Mouse (Mus musculus): ENCODE results near the gene Tpx2. TPM values are rescaled to one million over a fixed set of nuclear protein-coding genes. Genes with fewer than 3 reads are reported as not detected.
A peak's percentile ranks its signal among the peaks of the same experiment; 100 is the strongest.

Gene Tpx2
- polyA plus RNA-seq, 1 experiment from 2014 or later = 86.6 TPM

GRCm38 (mm10) chr2:152821023-152821422 lies 26.7 kb upstream of the Tpx2 start:
- no peak overlapping the region for H3K9ac ChIP-seq
- H3K36me3 ChIP-seq = peaks cover 35% of the 10 kb centered on the region
- no peak for ATAC-seq (ENCODE audit: insufficient number of reproducible peaks, insufficient read depth, low FRiP score, low TSS enrichment, low read depth)
- H3K4me1 ChIP-seq = peaks cover 74% of the 10 kb centered on the region
- H3K4me2 ChIP-seq = peak overlapping the region; percentile 20; the same call in 1 of the 2 replicates
- H3K27ac ChIP-seq = peak overlapping the region; percentile 78
- no peaks in the 10 kb centered on the region for H3K9me3 ChIP-seq
- no peaks in the 10 kb centered on the region for H3K27me3 ChIP-seq
- no peak overlapping the region for H3K4me3 ChIP-seq
- WGBS = 14% methylated on average over 5 of the region's 5 CpGs

GRCm38 (mm10) chr2:152821566-152821965 lies 26.2 kb upstream of the Tpx2 start:
- Histone ChIP-seq H3K4me1 (peaks cover 74% of the 10 kb centered on the region), H3K27ac (peak overlapping the region; percentile 78; the same call in 1 of the 2 replicates), H3K9me3 (no peaks in the 10 kb centered on the region), H3K4me3 (no peak overlapping the region), H3K36me3 (peaks cover 35% of the 10 kb centered on the region), H3K9ac (no peak overlapping the region), H3K27me3 (no peaks in the 10 kb centered on the region), H3K4me2 (no peak overlapping the region)
- no peak for ATAC-seq (ENCODE audit: insufficient number of reproducible peaks, insufficient read depth, low FRiP score, low TSS enrichment, low read depth)

- no peak for ATAC-seq (ENCODE audit: insufficient number of reproducible peaks, insufficient read depth, low FRiP score, low TSS enrichment, low read depth)
- Histone ChIP-seq H3K4me1 (peaks cover 75% of the 10 kb centered on the region), H3K9me3 (no peaks in the 10 kb centered on the region), H3K4me2 (no peak overlapping the region), H3K4me3 (no peak overlapping the region), H3K27ac (no peak overlapping the region), H3K36me3 (peaks cover 34% of the 10 kb centered on the region), H3K27me3 (no peaks in the 10 kb centered on the region), H3K9ac (no peak overlapping the region)
- 88% methylated on average over 1 of the region's 1 CpGs for WGBS
Measured at GRCm38 (mm10) chr2:152823770-152824169, 24.0 kb upstream of the Tpx2 start.

GRCm38 (mm10) chr2:152824438-152825167 lies 23.2 kb upstream of the Tpx2 start:
- Histone ChIP-seq H3K4me3 (no peak overlapping the region), H3K27me3 (no peaks in the 10 kb centered on the region), H3K9me3 (no peaks in the 10 kb centered on the region), H3K36me3 (peaks cover 26% of the 10 kb centered on the region), H3K9ac (no peak overlapping the region), H3K4me1 (peaks cover 78% of the 10 kb centered on the region), H3K27ac (no peak overlapping the region), H3K4me2 (peak overlapping the region; percentile 4; the same call in 1 of the 2 replicates)
- ATAC-seq (ENCODE audit: insufficient number of reproducible peaks, insufficient read depth, low FRiP score, low TSS enrichment, low read depth) = no peak
- 75% methylated on average over 3 of the region's 3 CpGs for WGBS

- Histone ChIP-seq H3K9me3 (no peaks in the 10 kb centered on the region), H3K4me1 (peaks cover 73% of the 10 kb centered on the region), H3K4me3 (no peak overlapping the region), H3K27me3 (no peaks in the 10 kb centered on the region), H3K36me3 (peaks cover 20% of the 10 kb centered on the region), H3K27ac (no peak overlapping the region), H3K4me2 (peak overlapping the region; percentile 4; the same call in 1 of the 2 replicates), H3K9ac (no peak overlapping the region)
- 75% methylated on average over 4 of the region's 4 CpGs for WGBS
- no peak for ATAC-seq (ENCODE audit: insufficient number of reproducible peaks, insufficient read depth, low FRiP score, low TSS enrichment, low read depth)
Measured at GRCm38 (mm10) chr2:152825168-152825697, 22.5 kb upstream of the Tpx2 start.

GRCm38 (mm10) chr2:152825713-152826112 lies 22.1 kb upstream of the Tpx2 start:
- no peak for ATAC-seq (ENCODE audit: insufficient number of reproducible peaks, insufficient read depth, low FRiP score, low TSS enrichment, low read depth)
- H3K27me3 ChIP-seq = no peaks in the 10 kb centered on the region
- 87% methylated on average over 2 of the region's 2 CpGs for WGBS
- no peak overlapping the region for H3K4me3 ChIP-seq
- H3K9me3 ChIP-seq = no peaks in the 10 kb centered on the region
- H3K4me2 ChIP-seq = peak overlapping the region; percentile 82; the same call in 1 of the 2 replicates
- no peak overlapping the region for H3K27ac ChIP-seq
- peaks cover 68% of the 10 kb centered on the region for H3K4me1 ChIP-seq
- H3K9ac ChIP-seq = no peak overlapping the region
- peaks cover 15% of the 10 kb centered on the region for H3K36me3 ChIP-seq

- Histone ChIP-seq H3K4me1 (peaks cover 60% of the 10 kb centered on the region), H3K9ac (no peak overlapping the region; the same call in 1 of the 2 replicates), H3K27me3 (no peaks in the 10 kb centered on the region), H3K27ac (no peak overlapping the region), H3K9me3 (no peaks in the 10 kb centered on the region), H3K4me2 (peak overlapping the region; percentile 82), H3K36me3 (peaks cover 15% of the 10 kb centered on the region), H3K4me3 (0 out of 2 replicates have a peak overlapping the region, but pooled peaks have one; percentile 73)
- ATAC-seq (ENCODE audit: insufficient number of reproducible peaks, insufficient read depth, low FRiP score, low TSS enrichment, low read depth) = no peak
- 79% methylated on average over 3 of the region's 3 CpGs for WGBS
Measured at GRCm38 (mm10) chr2:152826481-152826880, 21.3 kb upstream of the Tpx2 start.

GRCm38 (mm10) chr2:152827321-152828010 lies 20.3 kb upstream of the Tpx2 start:
- Histone ChIP-seq H3K4me3 (peak overlapping the region; percentile 73), H3K9ac (peak overlapping the region; percentile 91), H3K4me2 (peak overlapping the region; percentile 82), H3K27me3 (no peaks in the 10 kb centered on the region), H3K4me1 (peaks cover 57% of the 10 kb centered on the region), H3K9me3 (no peaks in the 10 kb centered on the region), H3K27ac (no peak overlapping the region), H3K36me3 (peaks cover 15% of the 10 kb centered on the region)
- WGBS = 73% methylated on average over 8 of the region's 8 CpGs
- no peak for ATAC-seq (ENCODE audit: insufficient number of reproducible peaks, insufficient read depth, low FRiP score, low TSS enrichment, low read depth)

GRCm38 (mm10) chr2:152828011-152828370 lies 19.8 kb upstream of the Tpx2 start:
- H3K4me3 ChIP-seq = peak overlapping the region; percentile 73
- peaks cover 57% of the 10 kb centered on the region for H3K4me1 ChIP-seq
- 75% methylated on average over 4 of the region's 4 CpGs for WGBS
- ATAC-seq (ENCODE audit: insufficient number of reproducible peaks, insufficient read depth, low FRiP score, low TSS enrichment, low read depth) = no peak
- H3K36me3 ChIP-seq = peaks cover 15% of the 10 kb centered on the region
- H3K9me3 ChIP-seq = no peaks in the 10 kb centered on the region
- H3K27me3 ChIP-seq = no peaks in the 10 kb centered on the region
- H3K9ac ChIP-seq = peak overlapping the region; percentile 91
- peak overlapping the region; percentile 82 for H3K4me2 ChIP-seq
- H3K27ac ChIP-seq = no peak overlapping the region

- no peak for ATAC-seq (ENCODE audit: insufficient number of reproducible peaks, insufficient read depth, low FRiP score, low TSS enrichment, low read depth)
- 46% methylated on average over 1 of the region's 1 CpGs for WGBS
- peak overlapping the region; percentile 73 for H3K4me3 ChIP-seq
- peak overlapping the region; percentile 82 for H3K4me2 ChIP-seq
- peak overlapping the region; percentile 91 for H3K9ac ChIP-seq
- peaks cover 15% of the 10 kb centered on the region for H3K36me3 ChIP-seq
- no peaks in the 10 kb centered on the region for H3K9me3 ChIP-seq
- peaks cover 57% of the 10 kb centered on the region for H3K4me1 ChIP-seq
- H3K27ac ChIP-seq = peak overlapping the region; percentile 48; the same call in 1 of the 2 replicates
- no peaks in the 10 kb centered on the region for H3K27me3 ChIP-seq
Measured at GRCm38 (mm10) chr2:152828532-152828931, 19.2 kb upstream of the Tpx2 start.

GRCm38 (mm10) chr2:152829367-152829881 lies 18.3 kb upstream of the Tpx2 start:
- no peaks in the 10 kb centered on the region for H3K27me3 ChIP-seq
- no peaks in the 10 kb centered on the region for H3K9me3 ChIP-seq
- H3K27ac ChIP-seq = peak overlapping the region; percentile 99; the same call in 1 of the 2 replicates
- H3K4me1 ChIP-seq = peaks cover 50% of the 10 kb centered on the region
- H3K36me3 ChIP-seq = peaks cover 9% of the 10 kb centered on the region; the same call in 1 of the 2 replicates
- H3K9ac ChIP-seq = peak overlapping the region; percentile 91
- 78% methylated on average over 23 of the region's 23 CpGs for WGBS
- peak overlapping the region; percentile 73 for H3K4me3 ChIP-seq
- no peak for ATAC-seq (ENCODE audit: insufficient number of reproducible peaks, insufficient read depth, low FRiP score, low TSS enrichment, low read depth)
- peak overlapping the region; percentile 82 for H3K4me2 ChIP-seq
